Mouse (Mus musculus) midbrain, embryonic 16.5 days (tissue): ENCODE results near the gene Arid1a. TPM values are rescaled to one million over a fixed set of nuclear protein-coding genes. Genes with fewer than 3 reads are reported as not detected.
A peak's percentile ranks its signal among the peaks of the same experiment; 100 is the strongest.

Source experiments
- ATAC-seq: fragments of 200-750 bp; cut with Nextera tagmentation; 2 replicates; pipeline ENCODE4 v1.8.0; 2017; ENCODE audit warnings: moderate TSS enrichment
- H3K27ac ChIP-seq: fragments of 300-500 bp; sonication (generic); 2 replicates; pipeline ENCODE4 v1.5.1; 2014; ENCODE audit warnings: mild to moderate bottlenecking, low read length, mixed read lengths
- H3K27me3 ChIP-seq: fragments of 300-500 bp; sonication (generic); 2 replicates; pipeline ENCODE4 v1.6.1; 2014; ENCODE audit warnings: low read depth, low read length, mixed read lengths; ENCODE audit not compliant: control insufficient read depth, insufficient read depth
- H3K36me3 ChIP-seq: fragments of 300-500 bp; sonication (generic); 2 replicates; pipeline ENCODE4 v1.6.1; 2014; ENCODE audit warnings: mild to moderate bottlenecking, low read length, moderate library complexity, mixed read lengths; ENCODE audit not compliant: control insufficient read depth, insufficient read depth
- H3K4me1 ChIP-seq: fragments of 300-500 bp; sonication (generic); 2 replicates; pipeline ENCODE4 v1.6.1; 2014; ENCODE audit warnings: mild to moderate bottlenecking, low read length, mixed read lengths; ENCODE audit not compliant: control insufficient read depth, insufficient read depth
- H3K4me2 ChIP-seq: fragments of 300-500 bp; sonication (generic); 2 replicates; pipeline ENCODE4 v1.6.1; 2014; ENCODE audit warnings: mild to moderate bottlenecking, low read length, mixed read lengths
- H3K4me3 ChIP-seq: fragments of 300-500 bp; sonication (generic); 2 replicates; pipeline ENCODE4 v1.5.1; 2014; ENCODE audit warnings: low read depth, mild to moderate bottlenecking, low read length, moderate library complexity, mixed read lengths
- H3K9ac ChIP-seq: fragments of 300-500 bp; sonication (generic); 2 replicates; pipeline ENCODE4 v1.6.1; 2014; ENCODE audit warnings: low read depth, low read length, mixed read lengths
- H3K9me3 ChIP-seq: fragments of 300-500 bp; sonication (generic); replicated peaks from 2 replicates; pipeline ENCODE4 v1.6.1; 2014; ENCODE audit warnings: mild to moderate bottlenecking, low read length, mixed read lengths; ENCODE audit not compliant: control insufficient read depth, poor library complexity, severe bottlenecking
- WGBS: fragments of 180-500 bp; shearing (Covaris S2); extraction: QIAGEN DNeasy Blood & Tissue Kit; methylation state at CpG from one replicate; pipeline ENCODE4 v1.1.7; 2014; 5-methylcytosine and 5-hydroxymethylcytosine counted together
- polyA plus RNA-seq: library from polyadenylated mRNA; unstranded; fragments of >200 nt; fragmentation: Nextera tagmentation; extraction: Ambion mirVana; gene quantifications from 2 replicates; pipeline ENCODE4 v1.2.1, GENCODE M21; 2015

Arid1a gene
- polyA plus RNA-seq, 1 experiment from 2014 or later = 28.7 TPM

- H3K4me1 ChIP-seq = peaks cover 18% of the 10 kb centered on the region
- no peaks in the 10 kb centered on the region for H3K36me3 ChIP-seq
- peak overlapping the region; percentile 96 for H3K27ac ChIP-seq
- H3K9ac ChIP-seq = peak overlapping the region; percentile 62
- ATAC-seq = peak; percentile 34
- no peaks in the 10 kb centered on the region for H3K27me3 ChIP-seq
- WGBS = under 1% methylated on average over 38 of the region's 38 CpGs
- peak overlapping the region; percentile 58 for H3K4me3 ChIP-seq
- H3K4me2 ChIP-seq = peak overlapping the region; percentile 87
- H3K9me3 ChIP-seq = no peaks in the 10 kb centered on the region
Measured at GRCm38 (mm10) chr4:133757269-133757835, 783 bp upstream of the Arid1a start.

- Histone ChIP-seq H3K27ac (peak overlapping the region; percentile 96), H3K4me3 (peak overlapping the region; percentile 58), H3K4me2 (peak overlapping the region; percentile 87), H3K36me3 (no peaks in the 10 kb centered on the region), H3K9ac (peak overlapping the region; percentile 62), H3K4me1 (peaks cover 19% of the 10 kb centered on the region), H3K27me3 (no peaks in the 10 kb centered on the region), H3K9me3 (no peaks in the 10 kb centered on the region)
- no peak for ATAC-seq
- under 1% methylated on average over 11 of the region's 11 CpGs for WGBS
Measured at GRCm38 (mm10) chr4:133755861-133756371, 653 bp downstream of the Arid1a start.

GRCm38 (mm10) chr4:133754871-133755765 lies 1.5 kb downstream of the Arid1a start:
- H3K4me2 ChIP-seq = peak overlapping the region; percentile 89
- peaks cover 27% of the 10 kb centered on the region for H3K4me1 ChIP-seq
- H3K27ac ChIP-seq = peak overlapping the region; percentile 100
- H3K9me3 ChIP-seq = no peaks in the 10 kb centered on the region
- H3K36me3 ChIP-seq = no peaks in the 10 kb centered on the region
- H3K9ac ChIP-seq = peak overlapping the region; percentile 100
- WGBS = 7% methylated on average over 10 of the region's 10 CpGs
- no peak for ATAC-seq
- H3K27me3 ChIP-seq = no peaks in the 10 kb centered on the region
- peak overlapping the region; percentile 100 for H3K4me3 ChIP-seq

GRCm38 (mm10) chr4:133754238-133754637 lies 2.3 kb downstream of the Arid1a start:
- peak overlapping the region; percentile 100 for H3K27ac ChIP-seq
- no peaks in the 10 kb centered on the region for H3K9me3 ChIP-seq
- H3K4me2 ChIP-seq = peak overlapping the region; percentile 89
- peak; percentile 79 for ATAC-seq
- H3K4me3 ChIP-seq = peak overlapping the region; percentile 100
- peak overlapping the region; percentile 100 for H3K9ac ChIP-seq
- no peaks in the 10 kb centered on the region for H3K27me3 ChIP-seq
- WGBS = under 1% methylated on average over 37 of the region's 50 CpGs
- H3K4me1 ChIP-seq = peaks cover 35% of the 10 kb centered on the region
- H3K36me3 ChIP-seq = no peaks in the 10 kb centered on the region

GRCm38 (mm10) chr4:133753375-133754190 lies 3.0 kb downstream of the Arid1a start:
- under 1% methylated on average over 49 of the region's 99 CpGs for WGBS
- H3K27me3 ChIP-seq = no peaks in the 10 kb centered on the region

GRCm38 (mm10) chr4:133752449-133753374 lies 3.9 kb downstream of the Arid1a start:
- Histone ChIP-seq H3K27me3 (no peaks in the 10 kb centered on the region), H3K4me3 (peak overlapping the region; percentile 100), H3K36me3 (no peaks in the 10 kb centered on the region), H3K4me2 (peak overlapping the region; percentile 65), H3K9me3 (no peaks in the 10 kb centered on the region), H3K27ac (peak overlapping the region; percentile 100), H3K9ac (peak overlapping the region; percentile 100), H3K4me1 (peaks cover 50% of the 10 kb centered on the region)
- WGBS = under 1% methylated on average over 66 of the region's 121 CpGs
- ATAC-seq = no peak

More at GRCm38 (mm10) chr4:133753375-133754190, 3.0 kb downstream of the Arid1a start:
- ATAC-seq = peak; percentile 25
- Histone ChIP-seq H3K9ac (peak overlapping the region; percentile 100), H3K27ac (peak overlapping the region; percentile 100), H3K9me3 (no peaks in the 10 kb centered on the region), H3K36me3 (no peaks in the 10 kb centered on the region), H3K4me2 (peak overlapping the region; percentile 89), H3K4me3 (peak overlapping the region; percentile 100), H3K4me1 (peaks cover 41% of the 10 kb centered on the region)

GRCm38 (mm10) chr4:133751521-133752448 lies 4.8 kb downstream of the Arid1a start:
- H3K27ac ChIP-seq = peak overlapping the region; percentile 100
- ATAC-seq = no peak
- peak overlapping the region; percentile 100 for H3K9ac ChIP-seq
- WGBS = under 1% methylated on average over 26 of the region's 31 CpGs
- no peaks in the 10 kb centered on the region for H3K27me3 ChIP-seq
- H3K9me3 ChIP-seq = no peaks in the 10 kb centered on the region
- H3K4me1 ChIP-seq = peaks cover 50% of the 10 kb centered on the region
- no peaks in the 10 kb centered on the region for H3K36me3 ChIP-seq
- peak overlapping the region; percentile 65 for H3K4me2 ChIP-seq
- peak overlapping the region; percentile 100 for H3K4me3 ChIP-seq
